Mouse (Mus musculus): ENCODE measurements around the gene Wdr43. TPM values are rescaled to one million over a fixed set of nuclear protein-coding genes. Genes with fewer than 3 reads are reported as not detected.
A peak's percentile ranks its signal among the peaks of the same experiment; 100 is the strongest.

The Wdr43 gene
- polyA plus RNA-seq, 1 experiment, result 74.0 TPM

GRCm38 (mm10) chr17:71671840-71672546 is 56.3 kb downstream of the Wdr43 start:
- 68% methylated on average over 17 of the region's 17 CpGs for WGBS
- no peaks in the 10 kb centered on the region for H3K4me1 ChIP-seq (ENCODE audit: control insufficient read depth, insufficient read depth, low read length)
- TF ChIP-seq POLR2A (IDR thresholded peaks at IDR 0.05; ENCODE audit: borderline replicate concordance, control insufficient read depth, low read depth, low read length), result no peak
- TF ChIP-seq CTCF (IDR thresholded peaks at IDR 0.05; ENCODE audit: control insufficient read depth, insufficient read depth, low read length), result peak; percentile 48
- H3K4me3 ChIP-seq (replicated peaks; ENCODE audit: control insufficient read depth, low read depth, low read length), result no peak overlapping the region
- no peak overlapping the region for H3K27ac ChIP-seq (ENCODE audit: control insufficient read depth, insufficient read depth, low read depth, low read length, poor library complexity)

GRCm38 (mm10) chr17:71673092-71673491 is 57.4 kb downstream of the Wdr43 start, which contains the start of gene Togaram2:
TSS of gene Togaram2 (plus strand) at chr17:71673261.
- WGBS, result 66% methylated on average over 9 of the region's 9 CpGs
- H3K4me3 ChIP-seq (replicated peaks; ENCODE audit: control insufficient read depth, low read depth, low read length), result no peak within 1 kb of the TSS
- TF ChIP-seq CTCF (IDR thresholded peaks at IDR 0.05; ENCODE audit: control insufficient read depth, insufficient read depth, low read length), result no peak
- TF ChIP-seq POLR2A (IDR thresholded peaks at IDR 0.05; ENCODE audit: borderline replicate concordance, control insufficient read depth, low read depth, low read length), result no peak
- no peaks in the 10 kb centered on the region for H3K4me1 ChIP-seq (ENCODE audit: control insufficient read depth, insufficient read depth, low read length)
- H3K27ac ChIP-seq (ENCODE audit: control insufficient read depth, insufficient read depth, low read depth, low read length, poor library complexity), result no peak within 1 kb of the TSS

GRCm38 (mm10) chr17:71673936-71674335 is 58.2 kb downstream of the Wdr43 start:
- no peak for TF ChIP-seq POLR2A (IDR thresholded peaks at IDR 0.05; ENCODE audit: borderline replicate concordance, control insufficient read depth, low read depth, low read length)
- TF ChIP-seq CTCF (IDR thresholded peaks at IDR 0.05; ENCODE audit: control insufficient read depth, insufficient read depth, low read length), result no peak
- no peaks in the 10 kb centered on the region for H3K4me1 ChIP-seq (ENCODE audit: control insufficient read depth, insufficient read depth, low read length)

DNA sequence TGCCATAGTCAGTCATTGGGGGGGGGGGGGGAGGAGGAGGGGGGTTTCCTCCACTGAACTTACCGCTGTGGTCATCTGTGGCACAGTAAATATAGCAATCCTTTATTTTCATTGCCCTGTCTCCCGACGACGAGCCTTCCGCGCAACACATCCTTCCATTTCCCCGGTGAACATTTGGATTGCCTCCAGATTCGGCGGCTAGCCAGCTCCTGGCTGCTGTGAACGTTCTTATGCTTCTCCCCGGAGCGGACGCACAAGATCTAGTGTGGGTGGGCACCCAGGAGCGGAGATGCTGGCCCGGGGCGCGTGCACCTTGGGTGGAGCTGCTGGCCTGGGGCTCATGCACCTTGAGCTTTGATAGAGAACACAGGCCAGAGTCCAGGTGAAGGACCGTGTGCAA is 59.2 kb downstream of the Wdr43 start:
- 90% methylated on average over 18 of the region's 18 CpGs for WGBS
- Histone ChIP-seq H3K4me3 (replicated peaks; ENCODE audit: control insufficient read depth, low read depth, low read length) (no peak overlapping the region), H3K4me1 (ENCODE audit: control insufficient read depth, insufficient read depth, low read length) (no peaks in the 10 kb centered on the region; the same call in 1 of the 2 replicates), H3K27ac (ENCODE audit: control insufficient read depth, insufficient read depth, low read depth, low read length, poor library complexity) (no peak overlapping the region)
- TF ChIP-seq CTCF (IDR thresholded peaks at IDR 0.05; ENCODE audit: control insufficient read depth, insufficient read depth, low read length), result no peak
- TF ChIP-seq POLR2A (IDR thresholded peaks at IDR 0.05; ENCODE audit: borderline replicate concordance, control insufficient read depth, low read depth, low read length), result no peak

More at GRCm38 (mm10) chr17:71673936-71674335, 58.2 kb downstream of the Wdr43 start:
- H3K27ac ChIP-seq (ENCODE audit: control insufficient read depth, insufficient read depth, low read depth, low read length, poor library complexity), result no peak overlapping the region
- H3K4me3 ChIP-seq (replicated peaks; ENCODE audit: control insufficient read depth, low read depth, low read length), result no peak overlapping the region
- WGBS, result 66% methylated on average over 9 of the region's 9 CpGs

GRCm38 (mm10) chr17:71681666-71682065 is 66.0 kb downstream of the Wdr43 start:
- TF ChIP-seq POLR2A (IDR thresholded peaks at IDR 0.05; ENCODE audit: borderline replicate concordance, control insufficient read depth, low read depth, low read length), result no peak
- no peak for TF ChIP-seq CTCF (IDR thresholded peaks at IDR 0.05; ENCODE audit: control insufficient read depth, insufficient read depth, low read length)
- WGBS, result 80% methylated on average over 14 of the region's 14 CpGs
- Histone ChIP-seq H3K27ac (ENCODE audit: control insufficient read depth, insufficient read depth, low read depth, low read length, poor library complexity) (no peak overlapping the region), H3K4me1 (ENCODE audit: control insufficient read depth, insufficient read depth, low read length) (no peaks in the 10 kb centered on the region; the same call in 1 of the 2 replicates), H3K4me3 (replicated peaks; ENCODE audit: control insufficient read depth, low read depth, low read length) (no peak overlapping the region)

DNA sequence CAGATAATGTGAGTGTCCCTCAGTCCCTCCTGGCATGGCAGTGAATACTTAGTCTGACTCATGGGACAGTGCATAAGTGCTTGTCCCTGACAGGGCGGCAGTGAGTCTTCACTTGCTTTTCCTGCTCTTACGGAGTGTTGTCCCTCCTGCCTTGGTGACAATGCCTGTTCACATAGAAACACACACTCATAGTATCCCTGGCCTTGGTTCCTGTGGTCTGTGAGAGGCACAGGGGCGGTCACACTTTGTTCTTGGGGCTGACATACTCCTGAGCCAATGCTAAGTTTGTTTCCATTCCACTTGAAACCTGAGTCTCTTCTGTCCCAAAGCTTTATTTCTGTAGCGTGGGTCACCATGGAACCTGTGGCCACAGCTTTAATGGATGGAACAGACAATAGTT is 66.7 kb downstream of the Wdr43 start:
- TF ChIP-seq CTCF (IDR thresholded peaks at IDR 0.05; ENCODE audit: control insufficient read depth, insufficient read depth, low read length) (no peak), POLR2A (IDR thresholded peaks at IDR 0.05; ENCODE audit: borderline replicate concordance, control insufficient read depth, low read depth, low read length) (no peak)
- no peaks in the 10 kb centered on the region; the same call in 1 of the 2 replicates for H3K4me1 ChIP-seq (ENCODE audit: control insufficient read depth, insufficient read depth, low read length)
- WGBS, result 82% methylated on average over 4 of the region's 4 CpGs
- H3K4me3 ChIP-seq (replicated peaks; ENCODE audit: control insufficient read depth, low read depth, low read length), result no peak overlapping the region
- H3K27ac ChIP-seq (ENCODE audit: control insufficient read depth, insufficient read depth, low read depth, low read length, poor library complexity), result no peak overlapping the region

DNA sequence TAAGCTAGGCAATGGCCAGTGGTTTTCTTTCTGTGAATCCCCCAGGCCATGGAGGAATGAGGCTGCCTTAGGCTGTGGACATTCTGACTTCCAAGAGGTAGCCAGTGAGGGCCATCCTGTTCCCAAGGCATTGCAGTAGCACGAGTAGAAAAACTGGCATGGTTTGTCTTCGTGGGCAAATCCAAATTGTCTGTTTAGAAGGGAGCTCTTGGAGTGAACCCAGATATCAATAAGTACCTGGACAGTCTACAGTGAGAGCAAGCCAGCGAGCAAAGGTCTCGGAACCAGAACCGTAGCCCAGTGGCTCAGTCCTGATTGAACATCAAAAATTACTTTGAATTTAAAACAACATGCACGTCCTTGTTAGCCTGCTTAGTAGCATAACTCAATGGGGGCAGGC is 67.6 kb downstream of the Wdr43 start:
- no peaks in the 10 kb centered on the region; the same call in 1 of the 2 replicates for H3K4me1 ChIP-seq (ENCODE audit: control insufficient read depth, insufficient read depth, low read length)
- WGBS, result 82% methylated on average over 6 of the region's 6 CpGs
- H3K4me3 ChIP-seq (replicated peaks; ENCODE audit: control insufficient read depth, low read depth, low read length), result no peak overlapping the region
- TF ChIP-seq POLR2A (IDR thresholded peaks at IDR 0.05; ENCODE audit: borderline replicate concordance, control insufficient read depth, low read depth, low read length), result no peak
- no peak for TF ChIP-seq CTCF (IDR thresholded peaks at IDR 0.05; ENCODE audit: control insufficient read depth, insufficient read depth, low read length)
- H3K27ac ChIP-seq (ENCODE audit: control insufficient read depth, insufficient read depth, low read depth, low read length, poor library complexity), result no peak overlapping the region

GRCm38 (mm10) chr17:71684103-71684608 is 68.5 kb downstream of the Wdr43 start:
- H3K27ac ChIP-seq (ENCODE audit: control insufficient read depth, insufficient read depth, low read depth, low read length, poor library complexity), result no peak overlapping the region
- TF ChIP-seq CTCF (IDR thresholded peaks at IDR 0.05; ENCODE audit: control insufficient read depth, insufficient read depth, low read length) (no peak), POLR2A (IDR thresholded peaks at IDR 0.05; ENCODE audit: borderline replicate concordance, control insufficient read depth, low read depth, low read length) (no peak)
- no peaks in the 10 kb centered on the region; the same call in 1 of the 2 replicates for H3K4me1 ChIP-seq (ENCODE audit: control insufficient read depth, insufficient read depth, low read length)
- WGBS, result 11% methylated on average over 5 of the region's 5 CpGs
- H3K4me3 ChIP-seq (replicated peaks; ENCODE audit: control insufficient read depth, low read depth, low read length), result no peak overlapping the region
